Mouse (Mus musculus) heart, embryonic 14.5 days (tissue): ENCODE results near the gene Eif2ak4. TPM values are rescaled to one million over a fixed set of nuclear protein-coding genes. Genes with fewer than 3 reads are reported as not detected.

Source experiments
- ATAC-seq: fragments of 200-750 bp; cut with Nextera tagmentation; 2 replicates; pipeline ENCODE4 v1.8.0; 2017; ENCODE audit warnings: low read depth, moderate TSS enrichment; ENCODE audit not compliant: insufficient number of reproducible peaks, insufficient read depth, low FRiP score
- H3K27ac ChIP-seq, 2 experiments: fragments of 200-500 bp in 1 of 2; fragments of 300-500 bp in 1 of 2; sonication (generic) in 1 of 2; replicated peaks in 1 of 2; 2 replicates each; pipeline ENCODE4 v1.5.1; 2012 to 2014; ENCODE audit warnings: low read depth in 2 of 2, low read length in 2 of 2, control low read depth in 1 of 2, mild to moderate bottlenecking in 1 of 2, mixed read lengths in 1 of 2; ENCODE audit not compliant: control insufficient read depth in 1 of 2, insufficient read depth in 1 of 2
- H3K27me3 ChIP-seq: fragments of 300-500 bp; sonication (generic); 2 replicates; pipeline ENCODE4 v1.6.1; 2014; ENCODE audit warnings: mild to moderate bottlenecking, low read length, control low read depth; ENCODE audit not compliant: control insufficient read depth, insufficient read depth
- H3K36me3 ChIP-seq: fragments of 300-500 bp; sonication (generic); 2 replicates; pipeline ENCODE4 v1.6.1; 2014; ENCODE audit warnings: mild to moderate bottlenecking, control low read depth, low read length, mixed read lengths; ENCODE audit not compliant: control insufficient read depth, insufficient read depth
- H3K4me1 ChIP-seq, 2 experiments: fragments of 200-500 bp in 1 of 2; fragments of 300-500 bp in 1 of 2; sonication (generic) in 1 of 2; 2 replicates each; pipeline ENCODE4 v1.6.1; 2012 to 2014; ENCODE audit warnings: low read length in 2 of 2, control low read depth in 1 of 2, mixed read lengths in 1 of 2; ENCODE audit not compliant: control insufficient read depth in 2 of 2, insufficient read depth in 2 of 2
- H3K4me2 ChIP-seq: fragments of 300-500 bp; sonication (generic); 2 replicates; pipeline ENCODE4 v1.6.1; 2014; ENCODE audit warnings: mild to moderate bottlenecking, low read length
- H3K4me3 ChIP-seq, 2 experiments: fragments of 200-500 bp in 1 of 2; fragments of 300-500 bp in 1 of 2; sonication (generic) in 1 of 2; 2 replicates each; pipeline ENCODE4 v1.5.1; 2012 to 2014; ENCODE audit warnings: low read length in 2 of 2, mild to moderate bottlenecking in 2 of 2, control low read depth in 1 of 2, low read depth in 1 of 2, moderate library complexity in 1 of 2; ENCODE audit not compliant: control insufficient read depth in 1 of 2, insufficient read depth in 1 of 2
- H3K9ac ChIP-seq: fragments of 300-500 bp; sonication (generic); 2 replicates; pipeline ENCODE4 v1.6.1; 2014; ENCODE audit warnings: mild to moderate bottlenecking, low read length
- H3K9me3 ChIP-seq: fragments of 300-500 bp; sonication (generic); 2 replicates; pipeline ENCODE4 v1.6.1; 2016; ENCODE audit warnings: low read length, control low read depth; ENCODE audit not compliant: control insufficient read depth
- WGBS: fragments of 180-500 bp; shearing (Covaris S2); extraction: QIAGEN DNeasy Blood & Tissue Kit; methylation state at CpG from one replicate; pipeline ENCODE4 v1.1.7; 2014; 5-methylcytosine and 5-hydroxymethylcytosine counted together
- polyA plus RNA-seq: library from polyadenylated mRNA; unstranded; fragments of >200 nt; fragmentation: Nextera tagmentation; extraction: Ambion mirVana; gene quantifications from 2 replicates; pipeline ENCODE4 v1.2.1, GENCODE M21; 2014

Gene Eif2ak4
- 6.7 and 8.2 TPM in 2 replicates for polyA plus RNA-seq

DNA sequence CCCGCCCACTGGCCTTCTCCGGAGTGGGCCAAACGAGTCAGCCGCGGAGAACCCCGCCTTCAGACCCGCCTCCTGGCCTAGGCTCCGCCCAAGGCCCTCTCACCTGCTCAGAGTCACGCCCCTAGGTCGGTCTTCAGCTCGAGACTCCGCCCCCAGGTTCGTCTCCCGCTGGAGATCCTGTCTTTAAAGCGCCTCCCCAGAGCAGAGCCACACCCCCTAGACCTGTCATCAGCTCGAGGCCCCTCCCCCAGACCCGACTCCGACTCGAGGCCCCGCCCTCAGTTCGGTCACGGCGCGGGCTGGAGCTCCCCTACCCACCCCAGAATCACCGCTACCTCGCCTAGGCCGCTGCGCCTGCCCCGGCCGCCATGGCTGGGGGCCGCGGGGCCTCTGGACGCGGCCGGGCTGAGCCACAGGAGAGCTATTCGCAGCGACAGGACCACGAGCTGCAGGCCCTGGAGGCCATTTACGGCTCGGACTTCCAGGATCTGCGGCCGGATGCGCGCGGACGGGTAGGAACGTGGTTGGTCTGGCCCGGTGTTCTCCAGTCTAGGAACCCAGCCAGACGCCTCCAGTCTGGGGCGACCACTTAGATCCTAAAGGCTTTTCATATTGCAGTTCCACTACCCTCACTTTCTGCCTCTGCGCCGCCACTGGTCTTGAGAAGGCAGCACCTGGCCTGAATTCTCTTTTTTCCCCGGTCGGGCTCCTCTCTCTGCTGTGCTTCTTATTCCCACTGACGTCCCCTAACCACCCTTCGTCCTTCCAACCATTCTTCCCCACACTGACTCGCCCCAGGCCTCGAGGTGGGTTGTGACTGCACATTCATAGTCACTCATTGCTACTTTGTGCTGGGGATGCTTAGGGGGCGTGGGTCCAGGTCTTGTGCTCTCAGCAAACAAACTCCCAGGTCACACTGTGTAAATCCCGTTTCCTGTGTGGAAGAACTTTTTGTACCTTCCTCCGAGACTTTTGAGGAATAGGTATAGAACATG, at the start of gene Eif2ak4:
Gene Eif2ak4 (plus strand): TSS at position 278 of the 995 bp plus-strand sequence.
- no peaks in the 10 kb centered on the region for H3K27me3 ChIP-seq
- under 1% methylated on average over 61 of the region's 61 CpGs for WGBS

DNA sequence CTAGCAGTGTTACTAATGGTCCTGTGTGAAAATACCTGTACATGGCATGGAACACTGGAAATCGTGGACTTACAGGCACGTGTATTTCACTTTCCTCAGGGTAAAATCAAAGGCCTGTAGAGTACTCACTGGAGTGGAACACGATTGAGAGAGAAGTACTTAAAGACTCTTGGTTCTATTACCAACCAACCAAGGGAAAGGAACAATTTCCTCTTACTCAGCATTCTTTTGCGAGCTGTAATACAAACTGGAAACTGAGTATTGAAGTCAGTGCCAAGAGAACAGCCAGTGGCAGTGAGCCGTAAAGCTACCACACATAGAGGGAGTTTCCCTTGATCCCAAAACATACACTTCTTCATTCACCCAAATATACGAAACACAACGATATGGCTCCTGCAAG, 47.1 kb upstream of the Eif2ak4 start:
- ATAC-seq, result no peak
- Histone ChIP-seq H3K4me1 (no peaks in the 10 kb centered on the region), H3K9me3 (no peaks in the 10 kb centered on the region), H3K36me3 (no peaks in the 10 kb centered on the region), H3K4me3 (no peak overlapping the region), H3K9ac (no peak overlapping the region), H3K27me3 (no peaks in the 10 kb centered on the region), H3K27ac (no peak overlapping the region), H3K4me2 (no peak overlapping the region)
- WGBS, result 84% methylated on average over 7 of the region's 7 CpGs

More for the DNA sequence above, at the start of gene Eif2ak4:
- peak within 1 kb of the TSS; percentile 83 to 98 for H3K4me3 ChIP-seq
- ATAC-seq, result peak; percentile 98
- peak within 1 kb of the TSS; percentile 94 to 96 for H3K27ac ChIP-seq
- no peaks in the 10 kb centered on the region for H3K36me3 ChIP-seq
- peaks cover 0 to 11% of the 10 kb centered on the region in 2 experiments; a peak in 2 of 4 replicates for H3K4me1 ChIP-seq
- no peaks in the 10 kb centered on the region for H3K9me3 ChIP-seq
- peak within 1 kb of the TSS; percentile 89 for H3K4me2 ChIP-seq
- H3K9ac ChIP-seq, result peak within 1 kb of the TSS; percentile 92

DNA sequence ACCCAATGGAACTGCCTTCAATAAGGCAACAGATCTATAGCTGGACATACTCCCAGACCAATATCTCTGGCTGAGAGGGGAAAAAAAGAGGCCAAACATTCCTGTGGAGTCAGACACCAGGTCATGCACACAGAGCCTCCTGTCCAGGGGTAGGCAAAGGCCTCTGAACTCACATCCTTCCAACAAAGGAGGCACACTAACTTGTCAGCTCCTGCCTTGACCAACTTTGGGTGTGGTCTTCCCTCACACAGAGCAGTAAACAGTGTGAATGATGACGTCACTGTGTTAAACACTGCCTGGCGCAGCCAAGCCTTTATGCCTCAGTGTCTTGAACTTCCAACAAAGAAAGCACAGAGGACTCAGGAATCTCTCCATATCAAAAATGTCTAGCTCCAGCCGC, 44.5 kb upstream of the Eif2ak4 start:
- H3K36me3 ChIP-seq, result no peaks in the 10 kb centered on the region
- H3K4me1 ChIP-seq, result no peaks in the 10 kb centered on the region
- 70% methylated on average over 3 of the region's 3 CpGs for WGBS
- H3K27ac ChIP-seq, result no peak overlapping the region
- H3K27me3 ChIP-seq, result no peaks in the 10 kb centered on the region
- no peak overlapping the region for H3K4me3 ChIP-seq
- no peak for ATAC-seq
- no peak overlapping the region for H3K4me2 ChIP-seq
- no peak overlapping the region for H3K9ac ChIP-seq
- H3K9me3 ChIP-seq, result no peaks in the 10 kb centered on the region

DNA sequence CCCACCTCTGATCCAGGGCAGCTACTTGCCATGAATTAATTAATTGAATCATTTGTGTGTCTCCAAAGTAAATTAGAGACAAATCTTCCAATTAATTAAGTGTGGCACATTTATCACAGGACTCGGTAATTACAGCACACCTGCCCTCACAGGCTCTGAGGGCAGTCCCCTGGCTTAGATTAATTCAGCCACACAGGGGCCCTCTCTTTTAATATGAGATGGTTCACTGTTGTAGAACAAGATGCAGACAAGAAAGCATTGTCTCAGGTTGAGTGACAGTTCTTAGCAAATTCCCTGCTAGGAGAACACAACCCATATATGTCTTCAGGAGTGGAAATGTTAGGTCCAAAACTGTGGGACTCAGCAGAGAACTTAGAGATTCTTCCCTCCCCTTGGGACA, 42.9 kb upstream of the Eif2ak4 start:
- Histone ChIP-seq H3K36me3 (no peaks in the 10 kb centered on the region), H3K9me3 (no peaks in the 10 kb centered on the region), H3K4me2 (no peak overlapping the region), H3K27ac (no peak overlapping the region), H3K4me3 (no peak overlapping the region), H3K27me3 (no peaks in the 10 kb centered on the region), H3K4me1 (no peaks in the 10 kb centered on the region), H3K9ac (no peak overlapping the region)
- ATAC-seq, result no peak
- 50% methylated on average over 1 of the region's 1 CpGs for WGBS

DNA sequence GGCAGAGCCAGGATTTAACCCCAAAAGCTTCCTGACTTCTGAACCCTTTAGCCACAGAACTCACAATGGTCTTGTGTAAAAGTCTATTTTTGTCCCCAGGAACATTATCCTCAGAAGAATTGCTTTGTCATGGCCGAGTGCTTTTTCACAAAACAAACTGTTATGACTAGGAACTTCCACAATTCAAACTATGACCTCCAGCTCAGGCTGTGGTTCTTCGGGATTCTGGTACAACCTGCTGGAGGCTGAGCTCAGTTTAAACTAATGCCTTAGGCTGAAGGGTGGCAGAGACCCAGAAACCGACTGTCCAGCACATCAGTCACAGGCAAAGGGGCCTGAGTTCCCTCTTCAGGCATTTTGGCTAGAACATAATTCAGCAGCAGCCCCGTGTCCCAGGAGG, 34.9 kb upstream of the Eif2ak4 start:
- H3K36me3 ChIP-seq, result no peaks in the 10 kb centered on the region
- no peak overlapping the region for H3K4me3 ChIP-seq
- H3K9me3 ChIP-seq, result no peaks in the 10 kb centered on the region
- no peaks in the 10 kb centered on the region for H3K27me3 ChIP-seq
- WGBS, result 63% methylated on average over 4 of the region's 4 CpGs
- H3K4me1 ChIP-seq, result no peaks in the 10 kb centered on the region
- no peak overlapping the region for H3K4me2 ChIP-seq
- H3K9ac ChIP-seq, result no peak overlapping the region
- no peak overlapping the region for H3K27ac ChIP-seq
- no peak for ATAC-seq

DNA sequence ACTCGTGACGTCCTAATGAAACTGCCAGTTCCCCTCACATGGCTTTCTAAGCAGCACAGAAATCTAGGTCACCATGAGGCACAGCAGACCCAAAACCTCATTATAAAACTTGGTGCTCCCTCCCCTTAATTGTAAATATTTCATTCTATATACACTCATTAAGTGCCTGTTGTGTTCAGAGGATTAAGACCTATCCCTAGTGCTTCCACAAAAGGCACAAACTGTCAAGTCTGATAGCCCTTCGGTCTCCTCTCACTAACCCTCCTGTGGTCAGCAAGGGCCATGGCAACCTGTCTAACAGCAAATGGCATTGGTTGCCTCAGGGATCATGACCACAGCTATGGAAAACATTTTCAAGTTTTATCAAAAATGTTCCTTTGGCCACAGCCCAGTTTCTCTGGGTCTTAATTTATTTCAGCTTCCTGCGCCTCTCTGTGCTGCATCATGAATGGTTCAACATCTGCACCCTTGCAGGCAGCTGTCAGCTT, 34.5 kb upstream of the Eif2ak4 start:
- Histone ChIP-seq H3K4me1 (no peaks in the 10 kb centered on the region), H3K36me3 (no peaks in the 10 kb centered on the region), H3K4me3 (no peak overlapping the region), H3K9me3 (no peaks in the 10 kb centered on the region), H3K27ac (no peak overlapping the region), H3K4me2 (no peak overlapping the region), H3K27me3 (no peaks in the 10 kb centered on the region), H3K9ac (no peak overlapping the region)
- 71% methylated on average over 4 of the region's 4 CpGs for WGBS
- no peak for ATAC-seq

DNA sequence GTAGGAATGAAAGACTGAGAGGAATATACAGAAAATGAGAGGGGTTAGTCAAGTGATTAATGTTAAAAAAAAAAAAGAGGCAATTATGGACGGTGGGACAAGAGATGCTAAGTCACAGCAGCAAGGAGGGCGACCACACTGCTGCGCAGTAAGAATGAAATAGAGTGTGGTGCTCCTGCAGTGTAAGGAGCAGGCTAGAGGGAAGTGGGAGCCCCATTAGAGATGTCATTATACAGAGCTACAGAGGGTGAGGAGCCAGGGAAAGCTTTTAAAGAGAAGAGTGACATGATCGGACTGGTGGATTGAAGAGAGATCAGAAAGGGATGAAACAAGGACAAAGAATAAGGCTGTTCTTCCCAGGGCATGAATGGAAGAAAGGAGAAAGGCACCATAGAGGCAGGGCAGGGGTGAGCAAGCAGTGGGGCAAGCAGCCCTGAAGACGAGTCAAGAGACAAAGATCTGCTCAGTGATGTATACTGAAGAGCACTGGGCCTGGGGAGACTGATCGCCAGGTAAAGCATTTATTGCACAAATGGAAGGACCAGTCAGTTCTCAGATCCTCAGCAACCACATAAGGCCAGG, 33.2 kb upstream of the Eif2ak4 start:
- ATAC-seq, result no peak
- Histone ChIP-seq H3K4me3 (no peak overlapping the region), H3K27me3 (no peaks in the 10 kb centered on the region; the same call in 1 of the 2 replicates), H3K4me1 (no peaks in the 10 kb centered on the region), H3K9me3 (no peaks in the 10 kb centered on the region), H3K27ac (no peak overlapping the region), H3K36me3 (no peaks in the 10 kb centered on the region), H3K9ac (no peak overlapping the region), H3K4me2 (no peak overlapping the region)
- 89% methylated on average over 6 of the region's 6 CpGs for WGBS
